Comparison of ENCODE assay signal across 13 mouse cellular contexts in the genomic region with DNA sequence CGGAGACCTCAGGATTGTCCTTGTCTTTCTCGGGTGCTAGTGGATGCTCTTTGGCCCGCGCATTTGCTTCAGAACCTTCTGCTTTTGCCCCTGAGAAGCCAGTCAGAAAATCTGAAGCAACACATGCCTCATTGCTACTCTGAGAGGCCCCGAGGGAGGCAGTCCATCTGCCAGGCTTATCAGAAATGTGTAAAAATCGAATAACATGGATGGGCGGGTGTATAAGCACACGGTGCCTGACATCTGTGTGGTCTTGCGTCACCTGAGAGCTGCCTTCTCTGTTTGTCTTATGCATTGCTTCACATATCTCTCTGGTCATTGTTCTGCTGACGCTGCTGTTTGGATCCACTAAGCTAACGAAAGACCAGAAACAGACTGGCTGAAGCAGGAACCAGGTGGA. TPM values are rescaled to one million over a fixed set of nuclear protein-coding genes. Genes with fewer than 3 reads are reported as not detected.
DNase-seq lines count a peak whose midpoint lies in the region; ATAC-seq and TF ChIP-seq lines count a peak whose summit lies in the region.
"Had no signal": no experiment of that assay in that cellular context is flagged by ENCODE, and none has a peak within 500 bp of the region (broad histone marks: within the 10 kb centered on the region; RNA-seq: fewer than 3 reads in every experiment).

No protein-coding gene starts in this region.

- no peaks in the 10 kb centered on the region for H3K9me3 ChIP-seq in hindbrain, embryonic 16.5 days (ENCODE audit: control insufficient read depth, low read length)
- no peaks in the 10 kb centered on the region for H3K9me3 ChIP-seq in hindbrain, embryonic 14.5 days (ENCODE audit: control insufficient read depth, low read length)
- H3K9me3 ChIP-seq in G1E (replicated peaks), result no peaks in the 10 kb centered on the region
- no peaks in the 10 kb centered on the region for H3K9me3 ChIP-seq in intestine, postnatal 0 days (ENCODE audit: control insufficient read depth)
- H3K9me3 ChIP-seq in forebrain, embryonic 13.5 days (replicated peaks), result no peaks in the 10 kb centered on the region
- H3K9me3 ChIP-seq: forebrain, embryonic 10.5 days had no signal

- ATAC-seq in hindbrain, embryonic 16.5 days, result peak; percentile 60; the same call in 1 of the 2 replicates
- ATAC-seq in hindbrain, embryonic 14.5 days (ENCODE audit: low FRiP score), result no peak
- peak; percentile 36 for ATAC-seq in G1E (ENCODE audit: extremely low read depth, insufficient number of reproducible peaks, low FRiP score, poor library complexity, severe bottlenecking)
- peak; percentile 92 for ATAC-seq in intestine, postnatal 0 days
- no peak for ATAC-seq in forebrain, embryonic 13.5 days

- no peak overlapping the region for H3K4me2 ChIP-seq in hindbrain, embryonic 16.5 days (ENCODE audit: low read length)
- H3K4me2 ChIP-seq in hindbrain, embryonic 14.5 days (replicated peaks), result no peak overlapping the region
- H3K4me2 ChIP-seq in intestine, postnatal 0 days (replicated peaks; ENCODE audit: low read depth), result no peak overlapping the region; the same call in 1 of the 2 replicates
- H3K4me2 ChIP-seq in forebrain, embryonic 13.5 days, result no peak overlapping the region

- no peak overlapping the region for H3K4me3 ChIP-seq in hindbrain, embryonic 16.5 days (ENCODE audit: low read length)
- no peak overlapping the region for H3K4me3 ChIP-seq in hindbrain, embryonic 14.5 days (replicated peaks; ENCODE audit: low read length)
- H3K4me3 ChIP-seq in G1E (ENCODE audit: low read depth, low read length), result no peak overlapping the region; the same call in 1 of the 2 replicates
- H3K4me3 ChIP-seq in intestine, postnatal 0 days (ENCODE audit: low read depth, low read length), result no peak overlapping the region
- no peak overlapping the region for H3K4me3 ChIP-seq in forebrain, embryonic 13.5 days
- H3K4me3 ChIP-seq: forebrain, embryonic 10.5 days; gastrocnemius, adult 2 months had no signal

- H3K27ac ChIP-seq in hindbrain, embryonic 16.5 days (ENCODE audit: low read depth, low read length), result no peak overlapping the region
- H3K27ac ChIP-seq in hindbrain, embryonic 14.5 days, result no peak overlapping the region
- H3K27ac ChIP-seq in intestine, postnatal 0 days (ENCODE audit: low read depth, low read length), result peak overlapping the region; percentile 61; the same call in 1 of the 2 replicates
- no peak overlapping the region for H3K27ac ChIP-seq in forebrain, embryonic 13.5 days
- H3K27ac ChIP-seq: forebrain, embryonic 10.5 days; gastrocnemius, adult 2 months had no signal

- no peaks in the 10 kb centered on the region for H3K36me3 ChIP-seq in hindbrain, embryonic 16.5 days (ENCODE audit: control insufficient read depth, insufficient read depth, low read length)
- no peaks in the 10 kb centered on the region for H3K36me3 ChIP-seq in hindbrain, embryonic 14.5 days (replicated peaks; ENCODE audit: control insufficient read depth, insufficient read depth)
- H3K36me3 ChIP-seq in G1E (replicated peaks), result no peaks in the 10 kb centered on the region
- no peaks in the 10 kb centered on the region for H3K36me3 ChIP-seq in intestine, postnatal 0 days (ENCODE audit: control insufficient read depth, insufficient read depth)
- H3K36me3 ChIP-seq in forebrain, embryonic 13.5 days (ENCODE audit: poor library complexity, severe bottlenecking), result no peaks in the 10 kb centered on the region
- H3K36me3 ChIP-seq: forebrain, embryonic 10.5 days had no signal

- 65% methylated on average over 11 of the region's 11 CpGs for WGBS in hindbrain, embryonic 16.5 days
- WGBS in hindbrain, embryonic 14.5 days, result 71% methylated on average over 11 of the region's 11 CpGs
- WGBS in intestine, postnatal 0 days, result 34% methylated on average over 11 of the region's 11 CpGs
- 80% methylated on average over 11 of the region's 11 CpGs for WGBS in forebrain, embryonic 13.5 days

- no peak for TF ChIP-seq CTCF in G1E (IDR thresholded peaks at IDR 0.05; ENCODE audit: low read depth, low read length)
- TF ChIP-seq CTCF in intestine, postnatal 0 days (IDR thresholded peaks at IDR 0.05; ENCODE audit: low read depth), result no peak

- H3K4me1 ChIP-seq in hindbrain, embryonic 16.5 days (ENCODE audit: control insufficient read depth, insufficient read depth, low read depth, low read length), result no peaks in the 10 kb centered on the region
- no peaks in the 10 kb centered on the region for H3K4me1 ChIP-seq in hindbrain, embryonic 14.5 days (replicated peaks; ENCODE audit: control insufficient read depth, insufficient read depth, low read length)
- peaks cover 71% of the 10 kb centered on the region for H3K4me1 ChIP-seq in G1E (ENCODE audit: insufficient read depth, low read depth, low read length)
- no peaks in the 10 kb centered on the region; the same call in 1 of the 2 replicates for H3K4me1 ChIP-seq in intestine, postnatal 0 days (replicated peaks; ENCODE audit: control insufficient read depth, insufficient read depth, low read length)
- H3K4me1 ChIP-seq in forebrain, embryonic 13.5 days, result no peaks in the 10 kb centered on the region
- H3K4me1 ChIP-seq: forebrain, embryonic 10.5 days had no signal

- no peaks in the 10 kb centered on the region for H3K27me3 ChIP-seq in hindbrain, embryonic 16.5 days (replicated peaks; ENCODE audit: control insufficient read depth, insufficient read depth, low read length)
- H3K27me3 ChIP-seq in hindbrain, embryonic 14.5 days (ENCODE audit: control insufficient read depth, insufficient read depth, low read length), result no peaks in the 10 kb centered on the region
- peaks cover 2% of the 10 kb centered on the region; the same call in 1 of the 2 replicates for H3K27me3 ChIP-seq in G1E (ENCODE audit: insufficient read depth, low read length)
- H3K27me3 ChIP-seq in intestine, postnatal 0 days (replicated peaks; ENCODE audit: control insufficient read depth, insufficient read depth, low read length), result no peaks in the 10 kb centered on the region
- H3K27me3 ChIP-seq in forebrain, embryonic 13.5 days, result no peaks in the 10 kb centered on the region

- intact Hi-C loops in gastrocnemius, postnatal 14 days (cut with DNase I; ENCODE audit: low total_unique reads), result no loop called here

- H3K9ac ChIP-seq in hindbrain, embryonic 16.5 days (ENCODE audit: low read depth, low read length), result no peak overlapping the region
- no peak overlapping the region for H3K9ac ChIP-seq in hindbrain, embryonic 14.5 days
- no peak overlapping the region for H3K9ac ChIP-seq in intestine, postnatal 0 days (ENCODE audit: low read depth, low read length)
- H3K9ac ChIP-seq in forebrain, embryonic 13.5 days, result no peak overlapping the region

- DNase-seq in hindbrain, embryonic 14.5 days (ENCODE audit: low spot score), result no peak
- DNase-seq in G1E (ENCODE audit: low spot score), result no peak
- DNase-seq in mesoderm, embryonic 11.5 days (ENCODE audit: low read depth, low spot score), result peak; percentile 8
- no peak for DNase-seq in gastrocnemius, postnatal 14 days
- DNase-seq: cerebellum, adult 8-10 months; gastrocnemius, adult 2 months; kidney, postnatal 10 days; thymus, adult 18-20 months had no signal

RNA-seq across cellular contexts. Expression of gene Ehf, which starts 33.5 kb away (rescaled TPM):
- 0.10 and 0.14 TPM in 2 replicates for polyA plus RNA-seq in hindbrain, embryonic 16.5 days (2015; fragmentation: Nextera tagmentation; extraction: Ambion mirVana)
- 0.20 TPM in 1 of 2 replicates, not detected in the other for polyA plus RNA-seq in hindbrain, embryonic 14.5 days (2014; fragmentation: Nextera tagmentation; extraction: Ambion mirVana)
- 15.6 and 21.1 TPM in 2 replicates for total RNA-seq in G1E (2014; fragmentation: Nextera tagmentation)
- total RNA-seq in G1E (2017), result 0.64 and 0.98 TPM in 2 replicates
- polyA plus RNA-seq in G1E (2012), result 0.14 and 0.15 TPM in 2 replicates
- polyA plus RNA-seq in intestine, postnatal 0 days (2015; fragmentation: Nextera tagmentation; extraction: Ambion mirVana), result 19.8 and 24.3 TPM in 2 replicates
- polyA plus RNA-seq in forebrain, embryonic 13.5 days (2015; fragmentation: Nextera tagmentation; extraction: Ambion mirVana), result 0.05 TPM in 1 of 2 replicates, not detected in the other
- total RNA-seq in gastrocnemius, postnatal 14 days (2021), result not detected
- total RNA-seq: left cerebral cortex, adult 8-10 months had no signal
- polyA plus RNA-seq: forebrain, embryonic 10.5 days had no signal

Comparison
In these comparisons a context has a peak if more than half of its experiments do, and no peak if none do; other contexts are left out.
1. ATAC-seq: peak in hindbrain, embryonic 16.5 days (single experiment), G1E (single experiment) and intestine, postnatal 0 days (single experiment); none in hindbrain, embryonic 14.5 days (single experiment) and forebrain, embryonic 13.5 days (single experiment).
2. RNA of gene Ehf, which starts 33.5 kb away (polyA plus RNA-seq): 19.8 to 24.3 TPM in intestine, postnatal 0 days; 0.20 TPM in hindbrain, embryonic 14.5 days, 0.14 to 0.15 TPM in G1E, 0.10 to 0.14 TPM in hindbrain, embryonic 16.5 days and 0.05 TPM in forebrain, embryonic 13.5 days; every median in the first group is over 10 times any median in the second.